Mouse (Mus musculus) layer of hippocampus, adult 18-20 months (tissue): ENCODE measurements at regions not wholly inside any gene's neighbourhood (a gene's known extent, or its start where the extent isn't known, plus 50 kb on each side); places are given as distances from the start of the nearest gene placed in this dataset.

Experiments
- DNase-seq, 2 experiments: peaks; one replicate each; pipeline ENCODE4 v3.0.0; 2022; ENCODE audit warnings: low spot score in 2 of 2

GRCm38 (mm10) chr14:24767964-24768363 is 281.0 kb downstream of the Rps24 start:
- no peak for DNase-seq

- no peak for DNase-seq
Observed at GRCm38 (mm10) chr14:24769451-24769850, 282.5 kb downstream of the Rps24 start.

DNA sequence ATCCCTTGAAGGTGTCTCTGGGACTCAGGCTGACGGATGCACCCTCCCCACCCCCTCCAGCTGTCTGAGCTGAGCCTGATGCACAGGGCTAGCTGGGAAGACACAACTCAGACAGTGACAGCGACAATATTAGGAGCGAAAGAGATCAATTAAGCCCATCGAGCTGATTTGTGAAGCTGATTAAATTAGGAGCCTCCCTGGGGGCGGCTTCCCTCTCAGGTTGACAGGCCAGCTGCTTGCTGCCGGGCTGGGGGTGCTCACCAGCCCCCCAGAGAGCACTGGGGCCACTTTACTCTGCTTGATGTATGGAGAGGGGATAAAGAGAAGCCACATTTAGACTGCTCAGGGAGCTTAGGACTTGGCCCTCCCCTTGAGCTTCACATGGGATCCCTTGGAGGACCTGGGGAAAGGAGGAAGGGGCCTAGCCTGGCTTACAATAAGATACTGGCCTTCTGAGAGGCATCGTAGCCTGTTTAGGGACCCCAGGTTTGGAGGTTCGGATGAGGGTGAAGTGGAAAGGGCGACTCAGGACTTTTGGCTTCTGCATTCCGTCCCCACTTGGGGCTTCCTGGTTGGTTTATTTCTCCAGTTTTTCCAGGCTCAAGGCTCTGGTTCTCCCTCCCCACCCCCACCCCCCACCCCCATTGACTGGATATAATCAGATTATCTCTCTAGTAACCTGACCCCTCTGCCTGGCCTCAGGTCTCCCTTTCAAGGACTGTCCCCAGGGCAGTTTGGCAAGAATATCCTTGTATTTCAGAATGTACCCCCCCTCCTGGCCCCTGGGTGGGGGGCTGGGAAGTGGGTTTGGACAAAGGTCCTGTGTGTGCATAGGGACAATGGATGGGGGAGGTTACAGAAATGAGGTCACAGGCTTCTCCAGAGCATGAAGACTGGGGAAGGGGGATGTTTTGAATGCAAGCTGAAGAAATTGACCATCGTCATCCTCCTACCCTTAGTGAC is 283.4 kb downstream of the Rps24 start:
- no peak for DNase-seq

DNA sequence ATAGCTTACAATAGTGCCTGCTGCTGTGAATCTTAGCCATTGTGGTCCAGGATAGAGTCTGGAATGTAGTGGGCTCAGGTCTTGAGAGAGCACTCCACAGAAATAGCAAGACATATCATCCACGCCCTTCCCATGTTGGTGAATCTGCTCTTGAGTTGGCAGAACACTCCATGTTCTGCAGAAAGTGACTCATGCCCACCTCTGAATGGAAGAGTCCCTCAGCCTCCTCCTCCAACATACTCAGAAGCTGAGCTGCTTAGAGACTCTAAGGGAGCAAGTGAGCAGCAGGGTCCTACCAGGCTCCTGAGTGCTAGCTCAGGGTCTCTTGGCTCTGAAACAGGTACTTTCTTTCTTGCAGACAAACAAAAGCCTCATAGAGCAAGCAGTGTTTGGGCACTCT is 284.7 kb downstream of the Rps24 start:
- DNase-seq = no peak

- no peak for DNase-seq
Observed at GRCm38 (mm10) chr14:24772129-24772528, 285.2 kb downstream of the Rps24 start.

- peak; percentile 87 to 92 for DNase-seq
Observed at GRCm38 (mm10) chr14:24778748-24779630, 292.1 kb downstream of the Rps24 start.

DNA sequence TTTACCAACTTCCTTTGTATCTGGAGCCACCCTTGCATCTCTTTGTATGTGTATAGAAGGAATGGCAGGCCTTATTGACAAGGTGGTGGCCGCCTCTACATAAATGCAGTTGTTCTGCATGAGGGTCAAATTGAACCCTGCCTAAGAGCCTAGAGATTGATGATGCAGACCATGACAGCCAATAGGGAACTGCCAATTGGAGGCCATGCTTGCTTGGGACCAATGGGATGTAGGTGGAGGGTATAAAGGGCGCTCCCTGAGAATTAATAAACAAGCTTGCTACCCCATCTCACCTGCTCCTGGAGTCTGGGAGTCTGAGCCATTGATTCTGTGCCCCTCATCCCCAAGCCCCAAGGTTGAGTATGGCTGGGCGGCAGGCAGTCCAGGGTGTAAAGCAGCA is 294.7 kb downstream of the Rps24 start:
- DNase-seq = no peak

DNA sequence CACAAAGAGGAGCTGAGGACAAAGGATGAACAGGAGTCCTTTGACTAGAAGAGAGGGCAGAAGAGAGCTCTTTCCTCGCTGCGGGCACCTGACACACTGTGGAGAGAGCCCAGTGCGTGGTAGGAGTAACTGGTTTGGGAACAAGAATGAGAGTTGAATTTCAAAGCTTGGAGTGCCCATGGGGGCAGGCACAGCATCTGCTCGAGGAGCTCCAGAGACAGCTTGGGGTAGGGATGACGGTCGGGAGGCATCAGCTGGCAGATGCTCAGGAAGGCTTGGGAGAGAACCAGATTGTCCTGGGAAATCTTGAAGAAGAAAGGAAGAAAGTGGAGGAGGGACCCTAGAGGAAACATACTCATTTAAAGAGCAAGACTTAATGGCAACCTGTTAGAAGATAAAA is 297.0 kb downstream of the Rps24 start:
- DNase-seq = peak in 1 of 2 experiments; percentile 47

DNA sequence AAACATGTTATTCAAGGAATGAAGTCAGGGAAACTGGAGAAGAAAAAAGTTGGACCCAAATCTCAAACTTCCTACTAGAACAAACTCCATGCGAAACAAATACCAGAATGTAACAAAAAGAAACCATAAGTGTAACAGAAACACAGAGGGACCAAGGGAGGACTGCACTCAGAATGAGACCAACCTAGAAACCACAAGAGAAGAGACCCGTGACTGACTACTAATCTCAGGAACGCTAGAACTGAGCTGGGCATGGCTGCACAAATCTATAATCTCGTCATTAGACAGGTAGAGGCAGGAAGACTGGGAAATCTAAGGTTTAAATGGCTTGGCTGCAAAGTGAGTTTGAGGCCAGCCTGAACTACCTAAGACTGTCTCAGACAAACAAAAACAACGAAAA is 298.5 kb downstream of the Rps24 start:
- DNase-seq = no peak

GRCm38 (mm10) chr14:24793375-24794285 is 306.7 kb downstream of the Rps24 start:
- no peak for DNase-seq

- no peak for DNase-seq
Observed at GRCm38 (mm10) chr14:24794359-24794845, 307.5 kb downstream of the Rps24 start.

DNA sequence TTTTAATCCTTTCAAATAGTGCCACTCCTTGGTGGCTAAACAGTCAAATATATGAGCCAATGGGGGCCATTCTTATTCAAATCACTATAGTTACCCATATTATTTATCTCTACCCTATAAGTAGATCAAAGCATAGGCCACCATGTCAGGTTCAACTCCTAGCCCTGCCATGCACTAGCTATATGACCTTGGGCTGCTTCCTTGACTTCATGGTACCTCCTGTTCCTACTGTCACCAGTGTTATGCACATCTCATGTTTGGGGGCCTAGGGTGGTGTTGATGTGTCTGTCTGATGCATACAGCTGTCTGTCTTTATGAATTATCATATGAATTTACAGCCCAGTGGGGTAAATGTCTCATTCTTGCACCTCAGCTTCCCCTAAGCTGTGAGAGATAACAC is 310.6 kb downstream of the Rps24 start:
- no peak for DNase-seq

DNA sequence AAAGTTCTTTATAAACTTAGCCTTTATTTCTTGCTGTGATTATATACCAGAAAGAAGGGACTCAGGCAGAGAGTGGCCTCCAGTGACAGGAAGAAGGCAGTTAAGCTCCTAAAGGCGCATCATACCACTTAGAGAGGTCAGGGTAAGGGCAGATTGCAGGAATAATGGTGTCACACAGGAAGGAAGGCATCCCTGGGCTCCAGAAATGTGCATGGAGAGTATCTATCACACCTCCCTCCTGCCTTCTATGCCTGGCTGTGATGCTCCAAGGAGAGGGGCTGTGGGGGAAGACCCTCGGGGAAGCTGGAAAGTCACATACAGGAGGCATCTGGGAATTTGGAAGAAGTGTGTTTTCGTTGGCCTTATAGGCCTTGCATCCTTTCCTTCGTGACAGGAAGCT is 311.1 kb downstream of the Rps24 start:
- no peak for DNase-seq

DNA sequence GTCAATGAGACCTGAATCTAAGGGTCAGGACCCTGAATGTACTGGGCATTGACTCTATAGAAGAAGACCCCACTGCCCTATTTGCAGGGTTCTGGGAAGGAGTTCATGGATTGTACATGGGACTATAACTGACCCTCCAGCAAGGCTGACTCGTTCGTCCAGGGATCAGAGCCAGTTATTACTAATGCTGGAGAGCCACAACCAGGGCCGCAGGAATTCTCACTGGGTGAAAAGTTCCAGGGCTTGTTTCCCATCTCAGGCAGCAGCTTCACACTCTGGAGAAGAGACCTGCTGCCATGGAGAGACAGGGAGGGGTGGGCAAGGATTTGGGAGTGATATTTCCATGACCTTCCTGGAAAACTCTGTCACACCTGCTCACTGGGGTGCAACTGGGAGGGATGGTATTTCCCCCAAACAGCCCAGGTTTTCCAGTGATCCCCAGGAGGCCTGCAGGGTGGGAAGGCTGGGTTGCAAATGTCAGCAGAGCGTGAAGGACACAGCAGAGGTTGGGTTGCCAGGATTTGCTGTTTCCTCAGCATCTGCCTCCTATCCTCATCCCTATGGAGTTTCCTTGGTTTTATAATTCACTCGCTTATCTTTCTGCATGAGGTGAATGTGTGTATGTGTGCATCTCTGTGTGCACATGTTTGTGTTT is 316.2 kb downstream of the Rps24 start:
- no peak for DNase-seq

DNA sequence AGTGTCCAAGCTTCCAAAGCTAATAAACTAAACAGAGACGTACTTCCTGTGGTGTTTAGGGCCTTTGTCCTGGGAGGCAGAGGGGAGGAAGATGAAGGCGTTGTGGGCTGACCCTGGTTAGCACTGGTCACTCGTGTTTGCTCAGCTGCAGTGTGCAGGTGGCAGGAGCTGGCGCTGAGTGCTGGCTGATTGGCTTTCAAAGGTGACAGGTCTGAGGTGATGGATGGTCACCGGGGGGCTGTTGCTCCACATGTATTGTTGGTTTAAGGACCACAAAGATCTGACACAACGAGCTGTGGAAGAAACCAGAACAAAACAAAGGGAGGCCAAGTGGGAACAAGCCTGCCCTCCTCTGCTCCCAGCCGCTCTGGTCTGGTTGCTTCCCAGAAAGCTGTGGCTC is 320.1 kb downstream of the Rps24 start:
- DNase-seq = no peak

- DNase-seq = peak; percentile 34 to 55
Observed at GRCm38 (mm10) chr14:24822876-24823567, 336.1 kb downstream of the Rps24 start.

DNA sequence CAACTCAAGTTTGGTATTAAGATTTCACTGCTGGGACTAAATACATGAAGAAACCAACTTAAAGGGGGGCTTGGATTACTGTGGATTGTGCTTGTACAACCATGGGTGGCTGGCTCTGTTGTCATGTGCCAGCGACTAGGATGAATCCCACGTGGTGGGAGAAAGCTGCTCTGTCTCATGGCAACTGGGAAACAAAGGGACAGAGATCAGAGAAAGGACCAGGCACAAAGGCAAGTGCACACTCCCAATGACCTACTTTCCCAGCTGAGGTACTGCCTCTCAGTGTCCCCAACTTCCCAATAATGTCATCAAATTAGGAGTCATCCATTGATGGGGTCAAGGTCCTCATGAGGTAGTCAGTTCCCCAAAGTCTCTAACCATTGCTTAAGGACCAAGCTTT is 337.4 kb downstream of the Rps24 start:
- DNase-seq = no peak

GRCm38 (mm10) chr14:24825722-24826386 is 338.9 kb downstream of the Rps24 start:
- DNase-seq = no peak
